Mouse (Mus musculus) thymus, postnatal 36 days (tissue): ENCODE results near the gene Dnajc11.
A peak's percentile ranks its signal among the peaks of the same experiment; 100 is the strongest.

Source experiments
- DNase-seq, 2 experiments: peaks; one replicate each; pipeline ENCODE4 v3.0.0; 2022; ENCODE audit warnings: mixed read lengths in 2 of 2

Gene Dnajc11

GRCm38 (mm10) chr4:151933505-151934214, at the start of gene Dnajc11:
Gene Dnajc11, plus strand, starts transcription at chr4:151933691.
- peak; percentile 93 to 96 for DNase-seq

- no peak for DNase-seq
Measured at GRCm38 (mm10) chr4:151893241-151893640, 40.2 kb upstream of the Dnajc11 start.

- DNase-seq: no peak
Measured at GRCm38 (mm10) chr4:151894926-151895325, 38.6 kb upstream of the Dnajc11 start.

GRCm38 (mm10) chr4:151895624-151896023, 37.9 kb upstream of the Dnajc11 start:
- DNase-seq: no peak

GRCm38 (mm10) chr4:151897069-151897617, 36.3 kb upstream of the Dnajc11 start:
- no peak for DNase-seq

GRCm38 (mm10) chr4:151898600-151899245, 34.8 kb upstream of the Dnajc11 start:
- DNase-seq: no peak

- no peak for DNase-seq
Measured at GRCm38 (mm10) chr4:151899707-151900384, 33.6 kb upstream of the Dnajc11 start.

GRCm38 (mm10) chr4:151900735-151901134, 32.8 kb upstream of the Dnajc11 start:
- no peak for DNase-seq

- no peak for DNase-seq
Measured at GRCm38 (mm10) chr4:151901422-151901821, 32.1 kb upstream of the Dnajc11 start.

GRCm38 (mm10) chr4:151902046-151902688, 31.3 kb upstream of the Dnajc11 start:
- DNase-seq: no peak

- no peak for DNase-seq
Measured at GRCm38 (mm10) chr4:151902689-151903241, 30.7 kb upstream of the Dnajc11 start.

- no peak for DNase-seq
Measured at GRCm38 (mm10) chr4:151904098-151904497, 29.4 kb upstream of the Dnajc11 start.

GRCm38 (mm10) chr4:151905621-151906020, 27.9 kb upstream of the Dnajc11 start:
- no peak for DNase-seq

- no peak for DNase-seq
Measured at GRCm38 (mm10) chr4:151907577-151908343, 25.7 kb upstream of the Dnajc11 start.

GRCm38 (mm10) chr4:151908809-151909208, 24.7 kb upstream of the Dnajc11 start:
- no peak for DNase-seq

GRCm38 (mm10) chr4:151916271-151916670, 17.2 kb upstream of the Dnajc11 start:
- no peak for DNase-seq

GRCm38 (mm10) chr4:151919135-151919840, 14.2 kb upstream of the Dnajc11 start:
- no peak for DNase-seq

- peak; percentile 20 to 21 for DNase-seq
Measured at GRCm38 (mm10) chr4:151919900-151920643, 13.4 kb upstream of the Dnajc11 start.

- DNase-seq: no peak
Measured at GRCm38 (mm10) chr4:151922124-151922523, 11.4 kb upstream of the Dnajc11 start.
